Mouse (Mus musculus) retina, adult 2 months (tissue): ENCODE data around the gene Pou4f1.

ENCODE experiments used
- DNase-seq: peaks from one replicate; pipeline ENCODE4 v3.0.0-alpha.2; 2012; ENCODE audit warnings: low read depth, low spot score

The Pou4f1 gene

DNA sequence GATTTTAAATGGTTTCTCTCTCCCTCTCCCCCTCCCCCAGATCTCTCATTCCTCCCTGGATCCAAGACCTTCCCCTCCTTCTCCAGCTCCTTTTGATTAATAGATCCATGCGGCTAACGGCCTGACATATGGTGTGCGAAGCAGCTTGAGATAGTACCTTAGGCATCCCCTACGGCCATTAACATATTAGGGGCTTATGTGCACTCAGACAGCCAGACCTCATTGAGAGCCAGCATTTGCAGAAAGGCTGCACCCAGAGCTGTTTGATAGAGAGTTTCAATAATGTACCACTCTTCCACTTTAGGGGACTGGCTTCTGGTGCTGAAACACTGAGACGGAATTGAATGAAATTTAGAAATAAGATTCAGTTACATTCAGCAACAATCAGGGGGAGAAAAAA lies 10.8 kb downstream of the Pou4f1 start:
- DNase-seq, result no peak

DNA sequence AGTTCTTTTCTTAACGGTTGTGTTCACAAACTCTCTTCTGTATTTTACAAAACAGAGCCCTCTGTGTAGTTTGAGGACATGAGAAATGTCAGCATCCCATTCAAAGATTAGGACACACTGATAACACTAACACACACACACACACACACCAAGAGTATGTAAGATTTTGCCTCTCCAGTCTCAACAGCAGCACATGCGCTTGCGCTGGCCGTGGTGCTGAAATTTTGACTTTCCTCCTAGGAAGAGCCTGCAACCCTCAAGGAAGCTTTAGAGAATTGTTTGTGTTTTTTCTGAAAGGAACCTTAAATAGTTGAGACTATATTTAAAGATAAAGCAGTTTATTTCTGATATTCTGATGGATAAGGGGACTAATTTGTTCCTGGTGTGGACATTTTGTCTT lies 14.0 kb downstream of the Pou4f1 start:
- DNase-seq, result no peak

DNA sequence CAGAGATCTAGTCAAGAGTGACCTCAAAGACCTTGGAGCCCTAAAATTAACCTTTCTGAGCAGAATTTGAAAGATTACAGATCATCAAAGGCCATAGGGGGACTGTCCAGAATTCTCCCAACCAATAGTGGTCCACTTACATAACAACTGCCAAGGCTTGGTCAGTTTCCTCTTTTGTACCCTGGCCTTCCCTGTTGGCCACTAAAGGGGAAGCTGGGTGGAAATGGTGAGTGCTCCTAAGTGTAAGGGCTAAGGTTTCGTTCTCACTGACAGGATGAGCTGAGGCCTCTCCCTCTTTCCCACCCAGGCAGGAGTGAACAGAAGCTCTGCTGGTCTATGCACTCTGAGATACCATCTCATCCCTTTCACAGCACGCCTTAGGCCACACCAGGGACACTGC lies 33.5 kb downstream of the Pou4f1 start:
- DNase-seq, result no peak

DNA sequence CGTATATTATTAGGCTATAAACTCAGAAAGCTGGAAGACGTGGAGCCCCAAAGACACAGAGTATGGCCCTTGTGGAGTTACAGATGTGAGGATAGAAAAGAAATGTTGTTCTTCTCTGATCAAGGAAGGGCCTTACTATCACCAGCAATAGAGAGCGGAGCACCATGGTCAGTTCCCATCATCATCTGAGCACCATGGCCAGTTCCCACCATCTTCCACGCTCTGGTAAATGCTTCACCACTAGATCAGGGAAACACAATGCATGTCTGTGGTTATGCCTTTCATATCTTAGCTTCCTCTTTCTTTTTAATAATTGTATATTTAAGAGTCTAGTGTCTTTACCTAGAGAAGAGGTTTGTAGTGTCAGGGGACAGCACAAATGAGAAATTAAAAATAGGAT lies 37.0 kb downstream of the Pou4f1 start:
- no peak for DNase-seq

DNA sequence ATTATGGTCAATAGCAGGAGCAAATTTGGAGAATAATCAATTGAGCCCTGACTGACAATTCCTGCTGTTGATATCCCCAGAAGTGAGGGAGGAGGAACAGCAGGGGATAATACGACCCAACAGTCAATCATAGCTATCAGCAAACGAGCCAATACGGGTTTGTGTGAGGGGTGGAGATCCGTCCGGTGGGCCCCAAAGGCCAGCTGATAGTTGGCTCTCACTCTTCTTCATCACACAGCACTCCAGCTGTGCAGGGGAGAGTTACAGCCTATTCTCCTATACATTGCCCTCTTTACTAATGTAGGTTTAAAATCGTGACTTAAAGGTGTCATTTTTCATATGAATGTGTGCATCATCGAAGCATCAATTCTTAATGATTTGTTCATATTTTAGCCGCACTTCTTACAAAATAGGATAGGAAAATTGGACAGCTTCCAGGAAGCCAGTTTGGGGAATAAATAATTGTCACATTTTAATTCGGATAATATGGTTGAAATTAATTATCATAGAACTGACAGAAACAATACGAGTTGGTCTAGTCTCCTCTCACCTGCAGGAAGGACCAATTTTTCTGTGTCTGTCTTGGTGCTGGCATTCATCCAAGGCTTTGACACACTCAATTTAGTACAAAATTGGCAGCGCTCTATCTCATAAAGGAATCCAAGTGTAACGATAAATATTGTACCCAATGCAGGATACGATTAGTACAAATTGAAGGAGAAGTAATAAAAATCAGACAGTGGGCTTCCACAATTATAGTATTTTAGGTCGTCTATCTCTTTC lies 43.9 kb downstream of the Pou4f1 start:
- DNase-seq, result no peak
